Mouse (Mus musculus): ENCODE results near the gene Lcat. TPM values are rescaled to one million over a fixed set of nuclear protein-coding genes. Genes with fewer than 3 reads are reported as not detected.

Gene Lcat
- polyA plus RNA-seq, 1 experiment = 1.4 TPM

DNA sequence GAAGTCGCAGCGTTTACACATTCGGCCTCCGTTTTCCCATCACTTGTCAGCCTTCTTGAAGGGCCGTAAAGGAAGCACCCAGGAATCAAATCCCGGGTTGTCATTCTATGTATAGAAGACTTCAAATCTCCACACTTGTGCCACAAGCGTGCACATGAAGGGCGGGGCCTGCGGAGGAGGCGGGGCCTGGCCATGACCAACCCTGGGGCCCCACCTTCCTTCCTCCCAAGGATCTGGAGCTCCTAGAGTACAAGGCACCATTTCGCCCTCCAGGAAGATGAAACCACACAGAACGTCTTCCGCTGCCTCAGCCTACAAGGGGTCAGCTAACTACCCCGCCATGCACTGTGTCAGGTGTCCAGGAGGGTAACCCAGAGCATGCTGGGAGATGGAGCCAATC, 17.9 kb upstream of the Lcat start:
- Histone ChIP-seq H3K79me3 (ENCODE audit: low read depth) (peaks cover 50% of the 10 kb centered on the region), H3K36me3 (ENCODE audit: control insufficient read depth, insufficient read depth) (peaks cover 34% of the 10 kb centered on the region), H3K27me3 (ENCODE audit: control insufficient read depth, insufficient read depth, insufficient read length) (no peaks in the 10 kb centered on the region), H3K79me2 (ENCODE audit: control insufficient read depth, insufficient read depth) (peaks cover 70% of the 10 kb centered on the region), H3K4me3 (ENCODE audit: insufficient read depth, poor library complexity, severe bottlenecking) (no peak overlapping the region), H3ac (ENCODE audit: control insufficient read depth, insufficient read length, low read depth) (no peak overlapping the region)
- TF ChIP-seq CTCF (IDR thresholded peaks at IDR 0.05; ENCODE audit: control insufficient read depth, insufficient read depth, insufficient read length) (no peak), CEBPB (IDR thresholded peaks at IDR 0.05; ENCODE audit: low read depth) (no peak), MAX (IDR thresholded peaks at IDR 0.05) (no peak), MYOD1 (IDR thresholded peaks at IDR 0.05; ENCODE audit: control insufficient read depth, insufficient read length, low read depth) (no peak), MYOG (IDR thresholded peaks at IDR 0.05; ENCODE audit: control insufficient read depth, extremely low read depth, insufficient read length) (no peak), FOSL1 (IDR thresholded peaks at IDR 0.05; ENCODE audit: insufficient read depth, low read length, poor library complexity, severe bottlenecking) (no peak)

DNA sequence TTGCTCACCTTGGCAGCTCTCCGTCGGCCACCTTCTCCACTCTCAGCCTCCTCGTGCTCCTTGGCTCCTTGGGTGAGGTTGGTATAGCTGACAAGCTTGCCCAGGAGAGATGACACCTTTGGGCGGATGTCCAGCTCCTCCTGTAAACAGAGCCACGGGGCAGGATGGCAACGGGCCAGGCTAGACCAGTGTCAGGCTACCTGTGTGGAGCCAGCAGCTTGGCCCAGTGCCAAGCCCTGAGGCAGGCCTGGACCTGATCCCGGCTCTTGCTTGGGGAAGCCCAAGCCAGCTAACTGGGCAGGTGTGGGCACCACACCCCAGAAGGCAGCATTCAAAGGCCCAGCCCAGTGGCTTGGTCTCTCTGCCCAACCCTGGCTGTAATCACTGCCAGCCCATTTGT, 16.2 kb upstream of the Lcat start:
- H3K79me3 ChIP-seq (ENCODE audit: low read depth) = peaks cover 43% of the 10 kb centered on the region
- H3K36me3 ChIP-seq (ENCODE audit: control insufficient read depth, insufficient read depth) = peaks cover 47% of the 10 kb centered on the region
- no peak overlapping the region for H3K4me3 ChIP-seq (ENCODE audit: insufficient read depth, poor library complexity, severe bottlenecking)
- H3K79me2 ChIP-seq (ENCODE audit: control insufficient read depth, insufficient read depth) = peaks cover 55% of the 10 kb centered on the region
- H3ac ChIP-seq (ENCODE audit: control insufficient read depth, insufficient read length, low read depth) = no peak overlapping the region
- no peak for TF ChIP-seq CTCF (IDR thresholded peaks at IDR 0.05; ENCODE audit: control insufficient read depth, insufficient read depth, insufficient read length)
- TF ChIP-seq CEBPB (IDR thresholded peaks at IDR 0.05; ENCODE audit: low read depth) = no peak
- no peak for TF ChIP-seq MYOD1 (IDR thresholded peaks at IDR 0.05; ENCODE audit: control insufficient read depth, insufficient read length, low read depth)
- no peak for TF ChIP-seq MAX (IDR thresholded peaks at IDR 0.05)
- no peak for TF ChIP-seq MYOG (IDR thresholded peaks at IDR 0.05; ENCODE audit: control insufficient read depth, extremely low read depth, insufficient read length)
- TF ChIP-seq USF1 (IDR thresholded peaks at IDR 0.05; ENCODE audit: low read depth) = no peak
- TF ChIP-seq FOSL1 (IDR thresholded peaks at IDR 0.05; ENCODE audit: insufficient read depth, low read length, poor library complexity, severe bottlenecking) = no peak
- H3K27me3 ChIP-seq (ENCODE audit: control insufficient read depth, insufficient read depth, insufficient read length) = no peaks in the 10 kb centered on the region

DNA sequence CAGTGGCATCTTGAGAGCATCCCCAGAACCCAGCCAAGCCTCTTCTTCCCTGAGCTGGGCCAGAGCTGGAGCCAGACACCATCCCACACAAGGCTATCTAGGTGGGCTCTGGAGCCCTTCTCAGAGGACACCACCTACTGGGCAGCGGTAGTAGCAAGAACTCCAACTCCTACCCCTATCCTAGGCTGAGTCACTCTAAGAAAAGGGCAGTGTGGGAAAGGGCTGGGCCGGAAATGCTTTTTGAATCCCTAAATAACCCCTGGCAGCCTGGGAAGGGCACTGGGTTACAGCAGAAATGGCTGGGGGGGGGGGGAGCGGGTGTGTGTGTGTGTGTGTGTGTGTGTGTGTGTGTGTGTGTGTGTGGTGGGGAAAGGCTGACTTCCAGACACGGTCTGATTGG, 14.6 kb upstream of the Lcat start:
- Histone ChIP-seq H3K79me3 (ENCODE audit: low read depth) (peaks cover 28% of the 10 kb centered on the region), H3K4me3 (ENCODE audit: insufficient read depth, poor library complexity, severe bottlenecking) (no peak overlapping the region), H3K79me2 (ENCODE audit: control insufficient read depth, insufficient read depth) (peaks cover 39% of the 10 kb centered on the region), H3ac (ENCODE audit: control insufficient read depth, insufficient read length, low read depth) (peak overlapping the region; percentile 26), H3K27me3 (ENCODE audit: control insufficient read depth, insufficient read depth, insufficient read length) (no peaks in the 10 kb centered on the region), H3K36me3 (ENCODE audit: control insufficient read depth, insufficient read depth) (peaks cover 57% of the 10 kb centered on the region)
- peak; percentile 23 for TF ChIP-seq CTCF (IDR thresholded peaks at IDR 0.05; ENCODE audit: control insufficient read depth, insufficient read depth, insufficient read length)
- TF ChIP-seq MAX (IDR thresholded peaks at IDR 0.05) = no peak

DNA sequence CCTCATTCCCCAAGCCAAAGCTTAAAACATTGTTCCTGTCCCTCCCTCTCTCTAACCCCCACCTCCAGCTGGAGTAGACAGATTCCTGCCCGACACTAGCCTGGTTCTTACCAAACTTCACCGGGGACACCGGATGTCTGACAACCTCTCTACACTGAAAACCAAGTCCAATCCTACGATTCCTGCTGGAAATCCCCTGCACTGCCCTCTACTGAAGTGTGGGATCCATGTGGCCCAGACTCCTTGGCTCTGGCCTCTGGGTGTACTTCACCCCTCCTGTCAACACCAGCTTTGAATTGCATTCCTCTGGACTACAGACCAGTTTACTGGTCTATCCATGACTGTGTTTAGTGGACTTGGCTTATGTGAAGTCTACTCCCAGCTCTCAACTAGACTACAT, 13.4 kb upstream of the Lcat start:
- H3K36me3 ChIP-seq (ENCODE audit: control insufficient read depth, insufficient read depth) = peaks cover 65% of the 10 kb centered on the region
- H3ac ChIP-seq (ENCODE audit: control insufficient read depth, insufficient read length, low read depth) = no peak overlapping the region
- H3K4me3 ChIP-seq (ENCODE audit: insufficient read depth, poor library complexity, severe bottlenecking) = no peak overlapping the region
- H3K79me2 ChIP-seq (ENCODE audit: control insufficient read depth, insufficient read depth) = peaks cover 27% of the 10 kb centered on the region
- TF ChIP-seq MYOD1 (IDR thresholded peaks at IDR 0.05; ENCODE audit: control insufficient read depth, insufficient read length, low read depth) (no peak), FOSL1 (IDR thresholded peaks at IDR 0.05; ENCODE audit: insufficient read depth, low read length, poor library complexity, severe bottlenecking) (no peak), CTCF (IDR thresholded peaks at IDR 0.05; ENCODE audit: control insufficient read depth, insufficient read depth, insufficient read length) (no peak), MYOG (IDR thresholded peaks at IDR 0.05; ENCODE audit: control insufficient read depth, extremely low read depth, insufficient read length) (no peak), MAX (IDR thresholded peaks at IDR 0.05) (no peak), USF1 (IDR thresholded peaks at IDR 0.05; ENCODE audit: low read depth) (no peak), CEBPB (IDR thresholded peaks at IDR 0.05; ENCODE audit: low read depth) (no peak)
- no peaks in the 10 kb centered on the region for H3K27me3 ChIP-seq (ENCODE audit: control insufficient read depth, insufficient read depth, insufficient read length)
- H3K79me3 ChIP-seq (ENCODE audit: low read depth) = peaks cover 16% of the 10 kb centered on the region

DNA sequence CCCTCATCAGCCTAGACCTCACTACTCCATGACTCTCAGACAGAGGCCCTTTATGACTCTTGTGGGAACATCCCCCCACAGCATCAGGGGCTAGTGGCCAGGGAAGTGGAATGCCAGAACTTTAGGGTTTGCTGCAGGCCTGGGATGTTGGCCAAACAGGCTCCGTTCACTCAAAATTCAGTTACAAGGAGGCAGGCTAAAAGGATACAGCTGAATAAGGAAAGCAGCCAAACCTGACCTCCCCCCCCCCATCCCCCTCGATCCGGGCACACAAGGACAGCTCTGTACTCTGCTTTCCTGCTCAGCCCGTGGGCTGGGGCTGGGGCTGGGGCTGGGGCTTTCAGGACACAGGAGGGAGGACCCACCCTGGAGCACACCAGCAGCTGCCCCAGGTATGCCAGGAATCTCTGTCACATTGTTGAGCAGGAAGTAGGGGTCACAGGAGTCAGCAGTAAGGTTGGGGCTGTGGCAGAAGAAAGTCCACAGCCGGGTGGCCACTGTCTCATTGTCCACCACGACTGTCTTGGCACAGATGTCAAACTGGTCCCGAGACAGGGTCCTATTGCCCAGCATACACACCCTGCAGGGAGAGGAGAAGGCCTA, 8.0 kb upstream of the Lcat start:
- no peak overlapping the region for H3ac ChIP-seq (ENCODE audit: control insufficient read depth, insufficient read length, low read depth)
- H3K4me3 ChIP-seq (ENCODE audit: insufficient read depth, poor library complexity, severe bottlenecking) = no peak overlapping the region
- no peak for TF ChIP-seq MAX (IDR thresholded peaks at IDR 0.05)
- H3K79me3 ChIP-seq (ENCODE audit: low read depth) = no peaks in the 10 kb centered on the region
- peaks cover 58% of the 10 kb centered on the region for H3K36me3 ChIP-seq (ENCODE audit: control insufficient read depth, insufficient read depth)
- H3K79me2 ChIP-seq (ENCODE audit: control insufficient read depth, insufficient read depth) = no peaks in the 10 kb centered on the region
- H3K27me3 ChIP-seq (ENCODE audit: control insufficient read depth, insufficient read depth, insufficient read length) = no peaks in the 10 kb centered on the region

DNA sequence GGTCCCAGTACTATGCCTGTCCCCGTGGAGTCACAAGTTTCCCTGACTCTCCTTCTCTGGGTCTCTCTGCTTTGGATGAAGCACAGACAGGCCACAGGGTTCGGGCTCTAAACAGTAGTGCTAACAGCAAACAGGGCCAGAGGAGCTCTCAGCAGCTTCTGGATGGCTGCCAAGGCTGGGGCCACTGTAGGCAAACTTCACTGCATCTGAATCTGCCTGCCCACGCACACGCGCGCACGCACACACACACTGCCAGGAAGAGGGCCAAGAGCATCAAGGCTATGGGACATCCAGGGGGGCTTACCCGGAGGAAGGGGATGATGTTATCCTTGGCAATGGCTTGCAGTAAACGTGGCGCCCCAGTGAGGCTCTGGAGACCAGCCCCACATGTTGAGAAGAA, 6.2 kb upstream of the Lcat start:
- Histone ChIP-seq H3K79me3 (ENCODE audit: low read depth) (no peaks in the 10 kb centered on the region), H3K27me3 (ENCODE audit: control insufficient read depth, insufficient read depth, insufficient read length) (no peaks in the 10 kb centered on the region), H3K79me2 (ENCODE audit: control insufficient read depth, insufficient read depth) (no peaks in the 10 kb centered on the region), H3K36me3 (ENCODE audit: control insufficient read depth, insufficient read depth) (peaks cover 59% of the 10 kb centered on the region), H3K4me3 (ENCODE audit: insufficient read depth, poor library complexity, severe bottlenecking) (no peak overlapping the region), H3ac (ENCODE audit: control insufficient read depth, insufficient read length, low read depth) (no peak overlapping the region)
- no peak for TF ChIP-seq USF1 (IDR thresholded peaks at IDR 0.05; ENCODE audit: low read depth)
- no peak for TF ChIP-seq CTCF (IDR thresholded peaks at IDR 0.05; ENCODE audit: control insufficient read depth, insufficient read depth, insufficient read length)
- no peak for TF ChIP-seq FOSL1 (IDR thresholded peaks at IDR 0.05; ENCODE audit: insufficient read depth, low read length, poor library complexity, severe bottlenecking)
- TF ChIP-seq MYOD1 (IDR thresholded peaks at IDR 0.05; ENCODE audit: control insufficient read depth, insufficient read length, low read depth) = no peak
- TF ChIP-seq MYOG (IDR thresholded peaks at IDR 0.05; ENCODE audit: control insufficient read depth, extremely low read depth, insufficient read length) = no peak
- no peak for TF ChIP-seq MAX (IDR thresholded peaks at IDR 0.05)
- TF ChIP-seq CEBPB (IDR thresholded peaks at IDR 0.05; ENCODE audit: low read depth) = no peak
